Mouse (Mus musculus) v-Abl transformed pro-B cells (cell line): Measurements from ENCODE around the gene Akr7a5.

Experiments used
- in situ Hi-C, 2 experiments: fragments of 400-800 bp; cut with MboI; formaldehyde crosslinking; loops; one replicate each; pipeline ENCODE4 v1.15.1; 2025; ENCODE audit not compliant: unreplicated experiment in 2 of 2

Gene Akr7a5

GRCm38 (mm10) chr4:139310171-139310898, at the start of gene Akr7a5, which contains the start of gene Pqlc2:
Gene Akr7a5, plus strand, starts transcription at chr4:139310744.
Gene Pqlc2, minus strand, starts transcription at chr4:139310708.
- in situ Hi-C loops = no loop called here

- in situ Hi-C loops = no loop called here
These were observed 47.6 kb upstream of the Akr7a5 start for GRCm38 (mm10) chr4:139262981-139263380.

- in situ Hi-C loops = no loop called here
These were observed 44.6 kb upstream of the Akr7a5 start for GRCm38 (mm10) chr4:139265783-139266499.

- in situ Hi-C loops = no loop called here
These were observed 44.1 kb upstream of the Akr7a5 start for GRCm38 (mm10) chr4:139266500-139266865.

- in situ Hi-C loops = no loop called here
These were observed 43.2 kb upstream of the Akr7a5 start for GRCm38 (mm10) chr4:139267335-139267734.

- in situ Hi-C loops = no loop called here
These were observed 42.3 kb upstream of the Akr7a5 start for GRCm38 (mm10) chr4:139268242-139268641.

GRCm38 (mm10) chr4:139270168-139270567, 40.4 kb upstream of the Akr7a5 start:
- in situ Hi-C loops = no loop called here

GRCm38 (mm10) chr4:139271562-139271961, 39.0 kb upstream of the Akr7a5 start:
- in situ Hi-C loops = no loop called here

- in situ Hi-C loops = no loop called here
These were observed 37.4 kb upstream of the Akr7a5 start for GRCm38 (mm10) chr4:139272951-139273680.

GRCm38 (mm10) chr4:139274573-139274972, 36.0 kb upstream of the Akr7a5 start:
- in situ Hi-C loops = no loop called here

- in situ Hi-C loops = loop anchor here in 1 of 2 experiments (25.0 kb wide), 1 partner anchor 339 kb away; no protein-coding TSS in a partner anchor
These were observed 34.1 kb upstream of the Akr7a5 start for GRCm38 (mm10) chr4:139276411-139276810.

GRCm38 (mm10) chr4:139280530-139280929, 30.0 kb upstream of the Akr7a5 start:
- in situ Hi-C loops = loop anchor here (10.0 to 25.0 kb wide), 2 partner anchors 106 to 343 kb away; no protein-coding TSS in a partner anchor

GRCm38 (mm10) chr4:139281791-139282345, 28.7 kb upstream of the Akr7a5 start:
- in situ Hi-C loops = loop anchor here (10.0 to 25.0 kb wide), 2 partner anchors 107 to 345 kb away; no protein-coding TSS in a partner anchor

- in situ Hi-C loops = loop anchor here (10.0 to 25.0 kb wide), 2 partner anchors 108 to 346 kb away; no protein-coding TSS in a partner anchor
These were observed 27.6 kb upstream of the Akr7a5 start for GRCm38 (mm10) chr4:139282955-139283417.

- in situ Hi-C loops = loop anchor here (5.0 to 25.0 kb wide), 4 partner anchors 47 to 348 kb away; no protein-coding TSS in a partner anchor
These were observed 25.7 kb upstream of the Akr7a5 start for GRCm38 (mm10) chr4:139284877-139285276.

GRCm38 (mm10) chr4:139286234-139286633, 24.3 kb upstream of the Akr7a5 start:
- in situ Hi-C loops = loop anchor here (5.0 to 25.0 kb wide), 4 partner anchors 46 to 349 kb away; no protein-coding TSS in a partner anchor

- in situ Hi-C loops = loop anchor here (5.0 to 25.0 kb wide), 4 partner anchors 45 to 350 kb away; no protein-coding TSS in a partner anchor
These were observed 23.3 kb upstream of the Akr7a5 start for GRCm38 (mm10) chr4:139287122-139287863.

- in situ Hi-C loops = loop anchor here (5.0 to 25.0 kb wide), 4 partner anchors 43 to 352 kb away; no protein-coding TSS in a partner anchor
These were observed 21.5 kb upstream of the Akr7a5 start for GRCm38 (mm10) chr4:139289017-139289416.

- in situ Hi-C loops = loop anchor here in 1 of 2 experiments (5.0 to 25.0 kb wide), 2 partner anchors 41 to 354 kb away; no protein-coding TSS in a partner anchor
These were observed 19.4 kb upstream of the Akr7a5 start for GRCm38 (mm10) chr4:139291099-139291498.
